Mouse (Mus musculus) C2C12 (cell line): Measurements from ENCODE around the gene Daam1.

Source experiments
- CEBPB ChIP-seq: IDR thresholded peaks from one replicate; pipeline ENCODE4 v1.6.1; 2011; ENCODE audit warnings: low read depth, mild to moderate bottlenecking, control low read depth, moderate library complexity
- CTCF ChIP-seq: IDR thresholded peaks from one replicate; pipeline ENCODE4 v1.5.1; 2011; ENCODE audit not compliant: control insufficient read depth, insufficient read depth, insufficient read length
- MAX ChIP-seq: IDR thresholded peaks from one replicate; pipeline ENCODE4 v1.6.1; 2011; ENCODE audit warnings: mild to moderate bottlenecking, control low read depth
- MYOD1 ChIP-seq: IDR thresholded peaks from one replicate; pipeline ENCODE4 v1.6.1; 2011; ENCODE audit warnings: low read depth; ENCODE audit not compliant: control insufficient read depth, insufficient read length
- USF1 ChIP-seq: IDR thresholded peaks from one replicate; pipeline ENCODE4 v1.6.1; 2011; ENCODE audit warnings: low read depth, mild to moderate bottlenecking, control low read depth, moderate library complexity

GRCm38 (mm10) chr12:71845486-71845885 is 14.6 kb downstream of the Daam1 start:
- TF ChIP-seq CTCF: no peak
- no peak for TF ChIP-seq MYOD1
- no peak for TF ChIP-seq USF1
- TF ChIP-seq MAX: no peak
- TF ChIP-seq CEBPB: no peak
